Mouse (Mus musculus) lung, embryonic 15.5 days (tissue): ENCODE results near the gene Ado. TPM values are rescaled to one million over a fixed set of nuclear protein-coding genes. Genes with fewer than 3 reads are reported as not detected.

ENCODE experiments used
- ATAC-seq: fragments of 200-750 bp; cut with Nextera tagmentation; 2 replicates; pipeline ENCODE4 v1.8.0; 2017; ENCODE audit warnings: moderate number of reproducible peaks, borderline replicate concordance; ENCODE audit not compliant: low FRiP score, low TSS enrichment; ENCODE audit errors: extremely low read depth
- H3K27ac ChIP-seq: fragments of 300-500 bp; sonication (generic); 2 replicates; pipeline ENCODE4 v1.5.1; 2015; ENCODE audit warnings: moderate library complexity, mild to moderate bottlenecking, inconsistent platforms
- H3K27me3 ChIP-seq: fragments of 300-500 bp; sonication (generic); 2 replicates; pipeline ENCODE4 v1.6.1; 2015; ENCODE audit warnings: inconsistent platforms
- H3K36me3 ChIP-seq: fragments of 300-500 bp; sonication (generic); 2 replicates; pipeline ENCODE4 v1.6.1; 2015; ENCODE audit warnings: inconsistent platforms
- H3K4me1 ChIP-seq: fragments of 300-500 bp; sonication (generic); 2 replicates; pipeline ENCODE4 v1.6.1; 2015; ENCODE audit warnings: inconsistent platforms
- H3K4me2 ChIP-seq: fragments of 300-500 bp; sonication (generic); 2 replicates; pipeline ENCODE4 v1.6.1; 2015; ENCODE audit warnings: inconsistent platforms, mild to moderate bottlenecking, moderate library complexity
- H3K4me3 ChIP-seq: fragments of 300-500 bp; sonication (generic); 2 replicates; pipeline ENCODE4 v1.5.1; 2015; ENCODE audit warnings: mild to moderate bottlenecking, inconsistent platforms
- H3K9ac ChIP-seq: fragments of 300-500 bp; sonication (generic); 2 replicates; pipeline ENCODE4 v1.6.1; 2015; ENCODE audit warnings: inconsistent platforms
- H3K9me3 ChIP-seq: fragments of 300-500 bp; sonication (generic); 2 replicates; pipeline ENCODE4 v1.6.1; 2016; ENCODE audit warnings: inconsistent platforms
- WGBS: fragments of 180-500 bp; shearing (Covaris S2); methylation state at CpG from one replicate; pipeline ENCODE4 v1.1.7; 2015; 5-methylcytosine and 5-hydroxymethylcytosine counted together
- polyA plus RNA-seq: library from polyadenylated mRNA; unstranded; fragments of >200 nt; fragmentation: Nextera tagmentation; extraction: Ambion mirVana; gene quantifications from 2 replicates; pipeline ENCODE4 v1.2.1, GENCODE M21; 2015

Ado gene
- polyA plus RNA-seq, 1 experiment from 2014 or later, result 61.5 TPM

- WGBS, result 83% methylated on average over 15 of the region's 15 CpGs
- ATAC-seq, result no peak
- no peaks in the 10 kb centered on the region for H3K4me1 ChIP-seq
- H3K4me2 ChIP-seq, result no peak overlapping the region
- no peaks in the 10 kb centered on the region for H3K36me3 ChIP-seq
- H3K9me3 ChIP-seq, result no peaks in the 10 kb centered on the region
- H3K27ac ChIP-seq, result no peak overlapping the region
- no peak overlapping the region for H3K4me3 ChIP-seq
- no peaks in the 10 kb centered on the region for H3K27me3 ChIP-seq
- no peak overlapping the region for H3K9ac ChIP-seq
These were observed 51.4 kb downstream of the Ado start for GRCm38 (mm10) chr10:67497144-67497892.

Other genes starting within 250 kb of the Ado start
- gene Egr2, start 13.5 kb downstream of the Ado start, polyA plus RNA-seq, result 0.34 and 0.57 TPM in 2 replicates